Mouse (Mus musculus): ENCODE data around the gene Tle4. TPM values are rescaled to one million over a fixed set of nuclear protein-coding genes. Genes with fewer than 3 reads are reported as not detected.

Gene Tle4
- polyA plus RNA-seq, 1 experiment from 2014 or later = 17.3 TPM

- H3K4me3 ChIP-seq (ENCODE audit: inconsistent target) = peak overlapping the region; percentile 33
- WGBS (ENCODE audit: missing documents) = 5% methylated on average over 46 of the region's 46 CpGs
- H3K36me3 ChIP-seq (ENCODE audit: inconsistent target) = no peaks in the 10 kb centered on the region
- H3K27ac ChIP-seq = peak overlapping the region; percentile 46
- H3K79me2 ChIP-seq (ENCODE audit: inconsistent target) = peaks cover 30% of the 10 kb centered on the region
Measured at GRCm38 (mm10) chr19:14598690-14599288, 938 bp upstream of the Tle4 start.

DNA sequence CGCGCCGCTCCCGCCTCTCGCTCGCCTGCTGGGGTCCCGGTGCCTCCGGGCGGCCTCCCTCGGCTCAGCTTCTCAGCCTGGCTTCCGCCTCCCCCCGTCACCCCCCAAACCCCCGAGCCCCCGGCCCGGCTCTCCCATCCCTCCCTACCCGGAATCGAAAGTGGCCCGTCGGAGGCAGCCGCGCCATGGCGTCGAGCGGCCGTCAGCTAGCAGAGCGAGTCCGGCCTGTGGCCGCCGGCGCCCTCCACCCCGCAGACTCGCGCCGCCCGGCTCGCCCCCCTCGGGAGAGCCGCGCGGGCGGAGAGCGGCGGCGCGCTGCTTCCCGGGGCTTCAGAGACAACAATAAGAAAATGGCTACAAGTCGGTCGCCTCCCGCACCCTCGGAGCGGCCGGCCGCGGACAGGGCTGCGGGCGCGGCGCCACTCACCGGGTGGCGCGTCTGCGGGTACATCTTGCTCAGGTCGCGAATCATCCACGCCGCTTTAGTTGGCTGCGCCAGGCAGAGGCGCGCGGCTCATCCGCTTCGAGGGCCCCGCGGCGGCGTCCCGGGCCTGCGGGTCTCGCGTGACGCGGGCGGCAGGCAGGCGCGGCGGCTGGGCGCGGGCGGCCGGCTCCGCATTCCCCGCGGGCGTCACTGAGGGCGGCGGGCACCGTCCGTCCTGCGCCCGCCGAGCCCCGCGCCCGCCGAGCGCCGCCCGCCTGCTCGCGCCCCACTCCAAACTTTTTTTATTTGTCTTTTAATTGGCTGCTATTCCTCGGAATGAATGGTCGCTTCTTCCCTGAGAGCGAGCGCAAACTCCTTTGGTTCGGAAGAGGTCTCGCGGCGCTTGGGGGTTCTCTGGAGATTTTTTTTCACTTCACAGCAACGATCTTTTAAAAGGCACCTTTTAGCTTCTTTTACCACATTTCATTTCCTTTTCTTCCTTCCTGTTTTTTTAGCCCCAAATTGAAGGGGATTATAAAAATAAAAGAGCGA is 622 bp downstream of the Tle4 start:
- Histone ChIP-seq H3K79me2 (ENCODE audit: inconsistent target) (peaks cover 46% of the 10 kb centered on the region), H3K36me3 (ENCODE audit: inconsistent target) (peaks cover 7% of the 10 kb centered on the region; the same call in 1 of the 2 replicates)

GRCm38 (mm10) chr19:14596358-14596940 is 1.4 kb downstream of the Tle4 start:
- Histone ChIP-seq H3K36me3 (ENCODE audit: inconsistent target) (peaks cover 12% of the 10 kb centered on the region; the same call in 1 of the 2 replicates), H3K79me2 (ENCODE audit: inconsistent target) (peaks cover 53% of the 10 kb centered on the region), H3K4me3 (ENCODE audit: inconsistent target) (peak overlapping the region; percentile 62), H3K27ac (peak overlapping the region; percentile 68)
- WGBS (ENCODE audit: missing documents) = 1% methylated on average over 12 of the region's 12 CpGs

More for the DNA sequence above, 622 bp downstream of the Tle4 start:
- under 1% methylated on average over 103 of the region's 120 CpGs for WGBS (ENCODE audit: missing documents)
- peak overlapping the region; percentile 62 for H3K4me3 ChIP-seq (ENCODE audit: inconsistent target)
- H3K27ac ChIP-seq = peak overlapping the region; percentile 84

DNA sequence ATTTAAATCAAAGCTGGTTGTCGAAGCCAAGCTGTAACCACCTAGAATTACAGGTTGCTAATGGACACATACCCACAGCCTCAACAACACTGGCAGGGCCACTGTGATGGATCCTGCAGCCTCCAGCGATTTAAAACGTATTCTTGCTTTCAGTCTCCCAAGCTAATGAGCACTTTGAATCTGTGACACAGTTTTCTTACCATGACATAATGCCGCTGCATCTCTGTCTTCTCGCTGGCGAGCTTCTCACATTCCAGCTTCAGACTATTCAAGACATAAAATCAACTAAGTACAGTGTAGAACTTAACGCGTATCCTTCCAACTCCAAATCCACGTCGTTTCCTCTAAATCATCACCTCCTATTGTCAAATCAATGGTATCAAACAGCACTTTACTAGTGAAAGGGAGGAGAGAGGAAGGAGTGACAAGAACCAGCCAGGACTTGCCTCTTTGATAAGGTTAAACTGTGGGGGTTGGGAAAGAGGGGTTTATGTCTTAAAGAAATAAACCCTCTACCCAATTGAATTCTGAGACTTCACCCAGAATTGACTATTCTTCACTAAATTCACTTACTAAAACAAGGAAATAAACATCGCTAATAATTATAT is 2.4 kb downstream of the Tle4 start:
- peaks cover 63% of the 10 kb centered on the region for H3K79me2 ChIP-seq (ENCODE audit: inconsistent target)

DNA sequence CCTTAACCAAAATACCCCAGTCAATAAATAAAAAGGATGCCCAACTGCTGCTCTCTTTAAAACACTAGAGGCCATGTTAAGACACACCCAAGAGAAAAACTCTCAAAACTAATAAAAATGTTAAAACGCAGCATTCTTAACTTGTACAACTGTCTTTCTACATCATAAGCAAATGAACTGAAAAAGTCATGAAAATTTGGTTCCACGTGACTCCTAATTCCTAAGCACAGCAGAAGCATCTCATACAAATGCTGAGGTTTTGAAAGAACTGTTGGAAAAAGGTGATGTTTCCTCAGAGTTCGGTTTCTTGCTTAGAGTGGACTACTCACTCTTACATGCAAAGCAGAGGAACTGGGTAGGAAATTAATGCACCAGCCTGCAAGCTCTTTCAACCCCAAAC is 3.3 kb downstream of the Tle4 start:
- Histone ChIP-seq H3K79me2 (ENCODE audit: inconsistent target) (peaks cover 72% of the 10 kb centered on the region), H3K27ac (no peak overlapping the region), H3K4me3 (ENCODE audit: inconsistent target) (no peak overlapping the region), H3K36me3 (ENCODE audit: inconsistent target) (peaks cover 19% of the 10 kb centered on the region; the same call in 1 of the 2 replicates)
- 74% methylated on average over 3 of the region's 3 CpGs for WGBS (ENCODE audit: missing documents)

More for the DNA sequence above, 2.4 kb downstream of the Tle4 start:
- WGBS (ENCODE audit: missing documents) = 89% methylated on average over 11 of the region's 11 CpGs
- Histone ChIP-seq H3K27ac (no peak overlapping the region), H3K36me3 (ENCODE audit: inconsistent target) (peaks cover 19% of the 10 kb centered on the region; the same call in 1 of the 2 replicates), H3K4me3 (ENCODE audit: inconsistent target) (peak overlapping the region; percentile 62; the same call in 1 of the 2 replicates)

- Histone ChIP-seq H3K79me2 (ENCODE audit: inconsistent target) (peaks cover 98% of the 10 kb centered on the region), H3K27ac (no peak overlapping the region), H3K4me3 (ENCODE audit: inconsistent target) (no peak overlapping the region), H3K36me3 (ENCODE audit: inconsistent target) (peaks cover 19% of the 10 kb centered on the region; the same call in 1 of the 2 replicates)
- WGBS (ENCODE audit: missing documents) = 94% methylated on average over 10 of the region's 10 CpGs
Measured at GRCm38 (mm10) chr19:14591809-14592535, 5.9 kb downstream of the Tle4 start.

DNA sequence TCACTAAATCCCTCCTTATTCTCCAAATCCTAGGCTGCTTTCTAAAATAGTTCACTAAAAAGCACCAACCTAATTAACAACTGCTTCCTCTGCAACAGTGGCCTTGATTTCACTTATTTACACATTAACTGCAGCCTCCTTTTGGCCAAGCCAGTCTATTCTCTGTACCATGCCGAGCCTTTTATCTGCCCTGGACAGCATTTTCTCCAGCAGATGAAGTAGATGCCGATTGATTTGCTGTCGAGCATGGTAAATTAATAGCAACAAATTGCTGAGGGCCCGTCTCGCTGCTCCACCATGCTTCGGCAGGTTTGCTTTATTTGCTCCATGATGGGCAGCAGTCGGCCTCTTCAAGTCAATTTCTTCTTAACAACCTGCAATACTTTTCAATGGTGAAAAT is 7.7 kb downstream of the Tle4 start:
- peaks cover 19% of the 10 kb centered on the region; the same call in 1 of the 2 replicates for H3K36me3 ChIP-seq (ENCODE audit: inconsistent target)
- H3K27ac ChIP-seq = no peak overlapping the region
- WGBS (ENCODE audit: missing documents) = 96% methylated on average over 7 of the region's 7 CpGs
- H3K4me3 ChIP-seq (ENCODE audit: inconsistent target) = no peak overlapping the region
- H3K79me2 ChIP-seq (ENCODE audit: inconsistent target) = peaks cover 88% of the 10 kb centered on the region

DNA sequence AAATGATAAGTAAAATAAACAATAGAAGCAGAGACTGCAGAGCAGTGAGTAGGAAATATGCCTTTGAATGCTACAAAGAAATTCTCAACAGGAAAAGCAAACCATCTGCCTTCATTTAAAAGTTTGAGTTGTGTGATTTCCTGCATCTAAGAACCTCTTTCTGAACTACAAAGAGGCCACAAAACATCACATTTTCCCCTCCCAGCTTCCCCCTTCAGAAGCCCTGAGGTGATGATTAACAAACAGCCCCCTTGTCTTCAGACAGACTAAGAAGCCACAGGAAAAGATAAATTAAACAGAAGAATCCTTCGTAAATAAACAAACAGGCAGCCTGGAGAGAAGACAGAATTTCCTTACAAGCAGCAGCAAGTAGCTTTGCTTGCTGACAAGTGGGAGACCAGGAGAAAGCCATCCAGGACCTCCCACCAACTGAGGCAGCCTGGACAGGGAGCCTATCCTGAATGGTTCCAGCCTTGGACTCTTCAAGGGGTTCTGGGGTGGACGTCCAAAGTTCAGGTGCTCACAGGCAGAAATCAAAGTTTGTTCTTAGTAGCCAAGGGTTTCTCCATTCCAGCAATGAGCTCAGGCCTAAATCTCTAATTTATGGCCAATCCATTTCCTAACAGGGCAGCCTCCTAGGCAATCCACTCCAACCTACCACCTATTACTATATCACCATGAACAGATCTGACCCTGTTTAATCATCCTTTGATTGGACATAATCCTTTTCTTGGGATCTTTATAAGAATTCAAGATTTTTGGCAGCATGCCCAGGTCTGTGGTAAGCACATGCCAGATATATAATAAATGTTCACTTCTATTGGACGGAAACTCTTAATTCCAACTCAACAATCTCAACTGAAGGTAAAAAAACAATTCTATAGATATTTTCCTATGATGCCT is 9.4 kb downstream of the Tle4 start:
- Histone ChIP-seq H3K4me3 (ENCODE audit: inconsistent target) (no peak overlapping the region), H3K36me3 (ENCODE audit: inconsistent target) (peaks cover 19% of the 10 kb centered on the region; the same call in 1 of the 2 replicates), H3K27ac (no peak overlapping the region), H3K79me2 (ENCODE audit: inconsistent target) (peaks cover 87% of the 10 kb centered on the region)
- WGBS (ENCODE audit: missing documents) = 87% methylated on average over 3 of the region's 3 CpGs

GRCm38 (mm10) chr19:14586171-14586570 is 11.7 kb downstream of the Tle4 start:
- 25% methylated on average over 3 of the region's 3 CpGs for WGBS (ENCODE audit: missing documents)
- peaks cover 3% of the 10 kb centered on the region; the same call in 1 of the 2 replicates for H3K36me3 ChIP-seq (ENCODE audit: inconsistent target)
- H3K4me3 ChIP-seq (ENCODE audit: inconsistent target) = no peak overlapping the region
- peaks cover 87% of the 10 kb centered on the region for H3K79me2 ChIP-seq (ENCODE audit: inconsistent target)
- peak overlapping the region; percentile 98 for H3K27ac ChIP-seq

DNA sequence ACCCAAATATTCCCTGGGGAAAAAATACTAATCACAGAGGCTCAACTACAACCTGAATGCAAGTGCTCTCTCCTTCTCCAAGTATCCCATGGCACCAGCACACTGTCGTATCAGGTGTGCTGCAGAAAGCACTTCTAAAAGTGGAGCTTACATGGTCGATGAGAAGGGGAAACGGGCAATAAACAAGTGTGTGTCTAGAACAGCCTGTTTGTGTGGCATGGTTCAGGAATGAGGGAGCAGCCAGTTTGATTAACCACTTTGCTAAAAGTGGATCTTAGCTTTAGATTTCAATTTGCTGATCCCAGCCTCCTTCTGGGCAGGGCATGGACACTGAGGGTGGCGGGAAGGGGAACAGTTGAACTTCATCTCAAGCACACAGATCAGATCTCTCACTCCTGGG is 12.1 kb downstream of the Tle4 start:
- H3K79me2 ChIP-seq (ENCODE audit: inconsistent target) = peaks cover 87% of the 10 kb centered on the region
- no peak overlapping the region for H3K4me3 ChIP-seq (ENCODE audit: inconsistent target)
- peak overlapping the region; percentile 98 for H3K27ac ChIP-seq
- no peaks in the 10 kb centered on the region for H3K36me3 ChIP-seq (ENCODE audit: inconsistent target)
- 15% methylated on average over 4 of the region's 4 CpGs for WGBS (ENCODE audit: missing documents)

DNA sequence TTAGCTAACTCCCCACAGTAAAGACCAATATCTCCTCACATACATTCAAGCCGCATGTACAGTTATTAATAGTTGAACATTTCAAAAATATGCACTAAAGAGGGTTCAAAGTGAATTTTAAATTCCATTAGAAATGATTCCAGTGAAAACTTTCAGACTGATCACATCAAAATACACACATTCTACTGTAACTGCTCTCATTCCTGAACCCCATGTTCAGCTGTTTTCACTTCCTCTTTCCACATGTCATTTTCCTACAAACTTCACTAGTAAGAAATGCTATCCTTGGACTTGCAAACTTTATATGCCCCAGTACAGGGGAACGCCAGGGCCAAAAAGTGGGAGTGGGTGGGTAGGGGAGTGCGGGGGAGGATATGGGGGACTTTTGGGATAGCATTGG is 12.6 kb downstream of the Tle4 start:
- 29% methylated on average over 1 of the region's 3 CpGs for WGBS (ENCODE audit: missing documents)
- Histone ChIP-seq H3K4me3 (ENCODE audit: inconsistent target) (no peak overlapping the region), H3K36me3 (ENCODE audit: inconsistent target) (no peaks in the 10 kb centered on the region), H3K27ac (peak overlapping the region; percentile 98), H3K79me2 (ENCODE audit: inconsistent target) (peaks cover 87% of the 10 kb centered on the region)

DNA sequence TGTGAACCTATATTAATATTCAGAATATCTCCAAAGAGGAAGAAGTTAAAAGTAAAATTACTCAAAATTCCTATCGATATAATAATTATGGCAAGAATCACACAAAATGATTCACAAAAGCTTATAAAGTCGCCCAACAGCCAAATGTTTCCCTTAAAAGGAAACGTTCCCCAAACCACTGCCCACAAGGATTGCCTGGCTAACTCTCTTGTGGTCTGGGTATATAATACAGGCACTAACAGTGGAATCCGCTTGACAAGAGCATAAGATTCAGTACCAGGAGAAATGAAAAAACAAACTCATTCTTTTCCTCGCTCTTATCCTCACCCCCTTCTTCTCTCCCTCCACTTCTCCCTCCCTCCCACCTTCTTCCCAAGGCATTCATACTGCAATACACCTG is 19.2 kb downstream of the Tle4 start:
- 25% methylated on average over 5 of the region's 5 CpGs for WGBS (ENCODE audit: missing documents)
- no peaks in the 10 kb centered on the region for H3K36me3 ChIP-seq (ENCODE audit: inconsistent target)

GRCm38 (mm10) chr19:14578016-14578415 is 19.8 kb downstream of the Tle4 start:
- Histone ChIP-seq H3K4me3 (ENCODE audit: inconsistent target) (no peak overlapping the region), H3K79me2 (ENCODE audit: inconsistent target) (peaks cover 100% of the 10 kb centered on the region), H3K27ac (no peak overlapping the region), H3K36me3 (ENCODE audit: inconsistent target) (no peaks in the 10 kb centered on the region)
- WGBS (ENCODE audit: missing documents) = 42% methylated on average over 4 of the region's 4 CpGs

More for the DNA sequence above, 19.2 kb downstream of the Tle4 start:
- no peak overlapping the region for H3K27ac ChIP-seq
- no peak overlapping the region for H3K4me3 ChIP-seq (ENCODE audit: inconsistent target)
- peaks cover 100% of the 10 kb centered on the region for H3K79me2 ChIP-seq (ENCODE audit: inconsistent target)
